Mouse (Mus musculus): ENCODE measurements around the gene C530008M17Rik. TPM values are rescaled to one million over a fixed set of nuclear protein-coding genes. Genes with fewer than 3 reads are reported as not detected.

Gene C530008M17Rik
- total RNA-seq, 2 experiments from 2014 or later, result 17.7 to 20.1 TPM

GRCm38 (mm10) chr5:76769572-76769971 lies 113.3 kb downstream of the C530008M17Rik start:
- DNase-seq (ENCODE audit: low spot score in 2 of 2), result no peak

DNA sequence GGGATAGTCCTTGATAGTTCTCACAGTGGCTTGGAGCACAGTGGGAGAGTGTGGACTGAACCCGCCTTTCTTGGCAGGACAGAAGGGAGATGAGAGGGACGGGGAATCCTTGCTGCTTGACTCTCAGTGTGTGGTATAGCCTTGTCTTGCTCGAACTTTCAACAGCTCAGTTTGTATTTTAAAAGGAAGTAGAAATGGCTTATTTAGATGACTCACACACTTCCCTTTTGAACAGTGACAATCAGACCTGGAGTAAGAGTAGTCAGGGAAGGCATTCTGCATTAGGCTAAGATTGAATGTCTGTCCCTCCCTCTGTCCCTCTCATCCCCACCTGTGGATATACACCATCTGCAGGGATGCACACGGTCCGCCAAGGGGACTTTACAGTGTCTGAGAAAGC lies 115.1 kb downstream of the C530008M17Rik start:
- DNase-seq (ENCODE audit: low spot score in 2 of 2), result no peak

GRCm38 (mm10) chr5:76772831-76773230 lies 116.5 kb downstream of the C530008M17Rik start:
- no peak for DNase-seq (ENCODE audit: low spot score in 2 of 2)

- no peak for DNase-seq (ENCODE audit: low spot score in 2 of 2)
Observed at GRCm38 (mm10) chr5:76773492-76774158, 117.3 kb downstream of the C530008M17Rik start.

GRCm38 (mm10) chr5:76779094-76779615 lies 122.8 kb downstream of the C530008M17Rik start:
- DNase-seq (ENCODE audit: low spot score in 2 of 2), result no peak

DNA sequence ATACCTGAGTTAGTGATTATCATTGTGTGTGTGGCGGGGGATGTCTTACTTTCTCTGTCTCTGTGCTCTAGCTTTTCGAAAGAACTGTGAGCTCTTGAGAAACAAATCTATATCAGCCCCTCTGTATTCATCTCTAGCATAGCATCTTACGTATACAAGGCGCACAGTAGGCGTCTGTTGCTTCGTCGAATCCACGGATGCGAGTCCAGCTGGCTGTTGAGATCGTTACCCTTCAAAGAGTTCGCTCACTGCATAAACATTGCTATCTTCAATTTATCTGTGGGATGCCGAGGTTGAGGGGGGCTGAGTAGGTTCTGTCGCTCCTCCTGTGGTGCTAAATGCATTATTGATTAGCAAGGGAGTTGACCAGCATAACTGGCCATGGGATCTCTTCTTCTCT lies 125.6 kb downstream of the C530008M17Rik start:
- DNase-seq (ENCODE audit: low spot score in 2 of 2), result no peak

- DNase-seq (ENCODE audit: low spot score in 2 of 2), result peak in 1 of 2 experiments; percentile 22
Observed at GRCm38 (mm10) chr5:76782414-76783103, 126.2 kb downstream of the C530008M17Rik start.

GRCm38 (mm10) chr5:76783104-76783441 lies 126.8 kb downstream of the C530008M17Rik start:
- DNase-seq (ENCODE audit: low spot score in 2 of 2), result no peak

- no peak for DNase-seq (ENCODE audit: low spot score in 2 of 2)
Observed at GRCm38 (mm10) chr5:76784151-76784723, 127.9 kb downstream of the C530008M17Rik start.

DNA sequence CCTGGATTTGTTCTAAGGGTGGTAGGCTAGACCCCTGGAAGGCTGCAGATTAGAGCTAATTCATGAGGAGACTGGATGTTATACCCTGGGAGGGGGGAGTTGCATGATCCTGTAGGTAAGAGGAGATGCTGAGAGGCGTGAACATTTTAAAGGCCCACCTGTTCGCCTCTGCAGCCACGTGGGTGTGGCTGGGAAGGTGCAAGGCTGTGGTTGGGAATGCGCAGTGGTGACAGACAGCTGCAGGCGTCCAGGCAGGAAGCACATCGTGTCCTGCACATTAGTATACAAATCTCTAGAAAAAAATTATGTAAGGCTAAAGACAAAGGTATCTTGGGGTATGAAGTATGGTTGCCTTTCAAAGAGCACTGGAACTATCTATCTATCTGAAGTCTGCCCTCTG lies 128.7 kb downstream of the C530008M17Rik start:
- DNase-seq (ENCODE audit: low spot score in 2 of 2), result no peak

- DNase-seq (ENCODE audit: low spot score in 2 of 2), result no peak
Observed at GRCm38 (mm10) chr5:76789881-76790280, 133.6 kb downstream of the C530008M17Rik start.

GRCm38 (mm10) chr5:76791280-76791679 lies 135.0 kb downstream of the C530008M17Rik start:
- DNase-seq (ENCODE audit: low spot score in 2 of 2), result no peak

DNA sequence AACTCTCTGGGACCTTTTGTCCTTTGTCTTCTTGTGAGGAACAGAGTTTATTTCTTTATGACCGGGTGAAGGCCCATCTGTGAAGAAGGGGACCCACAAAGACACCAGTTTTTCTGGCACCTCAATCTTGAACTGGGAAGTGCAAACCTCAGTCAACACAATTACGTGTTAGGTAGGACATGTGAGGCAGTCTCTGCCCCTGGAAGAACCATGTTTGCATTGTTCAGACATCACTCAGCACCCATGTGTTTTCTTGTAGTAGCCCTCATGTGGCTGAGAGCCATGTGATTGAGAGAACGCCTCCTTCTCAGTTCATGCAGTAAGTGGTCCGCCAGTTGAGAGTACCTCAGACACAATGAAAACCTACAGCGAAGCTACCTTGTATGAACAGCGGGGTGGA lies 136.4 kb downstream of the C530008M17Rik start:
- no peak for DNase-seq (ENCODE audit: low spot score in 2 of 2)

DNA sequence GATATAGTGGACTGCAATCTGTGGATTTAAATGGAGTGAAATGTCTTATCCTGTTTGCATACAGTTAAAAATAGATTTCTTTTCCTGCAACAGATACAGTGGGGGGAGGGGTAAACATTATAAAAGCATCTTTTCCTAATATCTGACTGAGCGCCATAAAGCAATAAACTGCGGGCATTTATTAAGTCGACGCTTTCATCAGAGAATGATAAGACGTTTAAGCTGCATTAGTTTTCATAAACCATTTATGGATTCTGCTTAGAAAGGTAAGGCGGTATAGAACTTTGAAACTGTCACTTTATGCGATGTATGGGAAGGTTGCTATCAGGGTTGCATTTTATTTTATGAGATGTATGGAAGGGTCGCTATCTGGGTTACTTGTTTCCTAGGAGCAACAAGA lies 141.7 kb downstream of the C530008M17Rik start:
- DNase-seq (ENCODE audit: low spot score in 2 of 2), result no peak

GRCm38 (mm10) chr5:76799471-76799870 lies 143.2 kb downstream of the C530008M17Rik start:
- DNase-seq (ENCODE audit: low spot score in 2 of 2), result no peak

DNA sequence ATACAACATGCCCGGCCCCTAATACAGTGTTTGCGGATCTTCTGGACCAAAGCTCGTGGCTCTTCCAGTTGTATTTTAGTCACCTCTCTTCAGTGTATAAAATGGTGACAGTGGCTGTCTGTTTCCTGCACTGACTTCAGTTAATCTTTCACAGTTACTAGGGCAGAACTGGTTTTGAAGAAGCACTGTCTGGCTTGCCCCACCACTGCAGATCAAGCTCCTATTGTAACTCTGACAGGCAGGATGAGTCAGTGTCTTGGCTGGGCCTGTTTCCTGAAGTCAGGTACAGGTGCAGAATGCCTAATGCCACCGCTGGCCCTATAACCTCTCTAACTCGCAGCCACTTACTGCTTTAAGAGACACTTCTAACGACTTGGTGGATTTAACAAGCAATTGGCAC lies 152.7 kb downstream of the C530008M17Rik start:
- no peak for DNase-seq (ENCODE audit: low spot score in 2 of 2)

GRCm38 (mm10) chr5:76815035-76815434 lies 158.7 kb downstream of the C530008M17Rik start:
- DNase-seq (ENCODE audit: low spot score in 2 of 2), result no peak

DNA sequence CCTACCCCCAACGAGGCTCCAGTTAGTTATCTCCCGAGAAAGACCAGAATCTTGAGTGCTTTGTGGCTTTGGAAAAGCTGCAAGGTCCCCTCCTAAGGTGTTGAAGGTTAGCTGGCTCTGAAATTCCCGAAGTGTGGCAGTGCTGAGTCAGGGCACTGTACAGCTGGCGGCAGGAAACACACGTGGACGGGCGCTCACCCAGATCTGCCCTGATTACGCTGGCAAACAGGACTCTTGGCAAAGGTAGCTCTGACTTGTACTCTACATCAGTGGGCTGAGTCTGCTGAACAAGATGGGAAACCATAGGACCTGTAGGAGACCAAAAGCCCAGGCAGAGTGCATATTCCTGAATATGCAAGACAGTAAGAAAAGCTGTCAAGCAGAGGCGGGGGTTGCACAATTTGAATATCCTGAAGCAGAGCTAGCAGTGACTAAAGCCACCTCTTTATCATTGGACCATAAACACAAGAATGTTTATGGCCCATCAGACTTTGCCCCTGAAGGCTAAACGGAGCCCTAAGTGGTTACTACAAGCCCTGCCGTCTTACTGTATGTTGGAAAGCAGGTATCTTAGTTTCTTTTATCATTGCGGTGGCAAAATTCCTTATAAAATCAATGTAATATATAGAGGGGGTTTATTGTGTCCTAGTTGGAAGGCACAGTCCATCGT lies 159.6 kb downstream of the C530008M17Rik start:
- no peak for DNase-seq (ENCODE audit: low spot score in 2 of 2)

- no peak for DNase-seq (ENCODE audit: low spot score in 2 of 2)
Observed at GRCm38 (mm10) chr5:76816748-76817147, 160.4 kb downstream of the C530008M17Rik start.

- no peak for DNase-seq (ENCODE audit: low spot score in 2 of 2)
Observed at GRCm38 (mm10) chr5:76817678-76818077, 161.4 kb downstream of the C530008M17Rik start.

- no peak for DNase-seq (ENCODE audit: low spot score in 2 of 2)
Observed at GRCm38 (mm10) chr5:76818807-76819206, 162.5 kb downstream of the C530008M17Rik start.

DNA sequence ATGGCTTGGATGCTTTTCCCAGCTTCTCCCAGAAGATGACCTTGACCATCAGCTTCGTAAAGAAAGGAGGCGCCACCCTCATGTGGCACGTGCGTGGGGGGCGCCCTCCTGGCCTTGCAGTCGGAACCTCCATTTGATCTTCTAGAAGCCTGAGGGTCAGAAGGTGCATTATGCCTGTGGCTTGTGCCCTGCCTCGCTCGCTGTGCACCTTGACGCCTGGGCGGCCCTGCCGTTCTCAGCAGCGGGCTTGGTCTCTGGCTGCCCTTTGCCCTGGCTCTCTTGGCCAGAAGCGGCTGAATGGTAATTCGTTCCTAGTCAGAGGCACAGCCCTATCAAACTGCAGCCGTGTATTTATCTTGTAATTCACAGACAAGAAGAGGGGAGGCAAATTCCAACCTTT lies 165.8 kb downstream of the C530008M17Rik start:
- no peak for DNase-seq (ENCODE audit: low spot score in 2 of 2)
